Mouse (Mus musculus) neural tube, embryonic 15.5 days (tissue): ENCODE data around the gene Acot9. TPM values are rescaled to one million over a fixed set of nuclear protein-coding genes. Genes with fewer than 3 reads are reported as not detected.

Experiments used
- ATAC-seq: fragments of 200-750 bp; cut with Nextera tagmentation; 2 replicates; pipeline ENCODE4 v1.8.0; 2017; ENCODE audit warnings: mild to moderate bottlenecking, moderate TSS enrichment, moderate library complexity; ENCODE audit not compliant: low FRiP score
- H3K27ac ChIP-seq: fragments of 300-500 bp; sonication (generic); replicated peaks from 2 replicates; pipeline ENCODE4 v1.5.1; 2015; ENCODE audit warnings: mild to moderate bottlenecking, inconsistent platforms
- H3K27me3 ChIP-seq: fragments of 300-500 bp; sonication (generic); replicated peaks from 2 replicates; pipeline ENCODE4 v1.6.1; 2015; ENCODE audit warnings: inconsistent platforms
- H3K36me3 ChIP-seq: fragments of 300-500 bp; sonication (generic); 2 replicates; pipeline ENCODE4 v1.6.1; 2015; ENCODE audit warnings: inconsistent platforms
- H3K4me1 ChIP-seq: fragments of 300-500 bp; sonication (generic); 2 replicates; pipeline ENCODE4 v1.6.1; 2015; ENCODE audit warnings: inconsistent platforms
- H3K4me2 ChIP-seq: fragments of 300-500 bp; sonication (generic); 2 replicates; pipeline ENCODE4 v1.6.1; 2015; ENCODE audit warnings: inconsistent platforms, mild to moderate bottlenecking, moderate library complexity
- H3K4me3 ChIP-seq: fragments of 300-500 bp; sonication (generic); replicated peaks from 2 replicates; pipeline ENCODE4 v1.5.1; 2015; ENCODE audit warnings: mild to moderate bottlenecking, inconsistent platforms
- H3K9ac ChIP-seq: fragments of 300-500 bp; sonication (generic); replicated peaks from 2 replicates; pipeline ENCODE4 v1.6.1; 2015; ENCODE audit warnings: mild to moderate bottlenecking, inconsistent platforms
- H3K9me3 ChIP-seq: fragments of 300-500 bp; sonication (generic); replicated peaks from 2 replicates; pipeline ENCODE4 v1.6.1; 2016; ENCODE audit warnings: inconsistent platforms
- WGBS: fragments of 180-500 bp; shearing (Covaris S2); methylation state at CpG from one replicate; pipeline ENCODE4 v1.1.7; 2015; ENCODE audit warnings: mixed read lengths; 5-methylcytosine and 5-hydroxymethylcytosine counted together
- polyA plus RNA-seq: library from polyadenylated mRNA; unstranded; fragments of >200 nt; fragmentation: Nextera tagmentation; extraction: Ambion mirVana; gene quantifications from 2 replicates; pipeline ENCODE4 v1.2.1, GENCODE M21; 2015

Gene Acot9
- polyA plus RNA-seq, result 42.7 and 46.8 TPM in 2 replicates

GRCm38 (mm10) chrX:155262235-155262914 is at the start of gene Acot9:
TSS of gene Acot9 (plus strand) at chrX:155262443.
- 24% methylated on average over 37 of the region's 37 CpGs for WGBS
- Histone ChIP-seq H3K36me3 (no peaks in the 10 kb centered on the region), H3K27me3 (no peaks in the 10 kb centered on the region), H3K4me1 (no peaks in the 10 kb centered on the region), H3K9me3 (no peaks in the 10 kb centered on the region), H3K9ac (peak within 1 kb of the TSS; percentile 62), H3K4me2 (peak within 1 kb of the TSS; percentile 54), H3K4me3 (peak within 1 kb of the TSS; percentile 55), H3K27ac (peak within 1 kb of the TSS; percentile 74)
- ATAC-seq, result peak; percentile 99

GRCm38 (mm10) chrX:155214291-155215136 is 47.7 kb upstream of the Acot9 start:
- ATAC-seq, result no peak
- H3K4me2 ChIP-seq, result no peak overlapping the region
- H3K4me3 ChIP-seq, result no peak overlapping the region

GRCm38 (mm10) chrX:155215501-155216248 is 46.6 kb upstream of the Acot9 start:
- peak overlapping the region; percentile 66 for H3K27ac ChIP-seq
- H3K9me3 ChIP-seq, result no peaks in the 10 kb centered on the region
- H3K4me3 ChIP-seq, result peak overlapping the region; percentile 49
- H3K36me3 ChIP-seq, result no peaks in the 10 kb centered on the region
- ATAC-seq, result peak; percentile 81
- 30% methylated on average over 24 of the region's 24 CpGs for WGBS
- no peaks in the 10 kb centered on the region for H3K4me1 ChIP-seq
- H3K9ac ChIP-seq, result peak overlapping the region; percentile 50
- no peaks in the 10 kb centered on the region for H3K27me3 ChIP-seq
- peak overlapping the region; percentile 59 for H3K4me2 ChIP-seq

More at GRCm38 (mm10) chrX:155214291-155215136, 47.7 kb upstream of the Acot9 start:
- no peak overlapping the region for H3K27ac ChIP-seq
- no peak overlapping the region for H3K9ac ChIP-seq
- H3K27me3 ChIP-seq, result no peaks in the 10 kb centered on the region
- WGBS, result 88% methylated on average over 5 of the region's 5 CpGs
- H3K4me1 ChIP-seq, result no peaks in the 10 kb centered on the region
- no peaks in the 10 kb centered on the region for H3K9me3 ChIP-seq
- H3K36me3 ChIP-seq, result no peaks in the 10 kb centered on the region

- no peaks in the 10 kb centered on the region for H3K36me3 ChIP-seq
- no peaks in the 10 kb centered on the region for H3K27me3 ChIP-seq
- no peaks in the 10 kb centered on the region for H3K4me1 ChIP-seq
- whole genome bisulfite sequencing, result 16% methylated on average over 26 of the region's 26 CpGs
- peak within 1 kb of the TSS; percentile 50 for H3K9ac ChIP-seq
- no peaks in the 10 kb centered on the region for H3K9me3 ChIP-seq
- H3K4me2 ChIP-seq, result peak within 1 kb of the TSS; percentile 59
- ATAC-seq, result peak; percentile 99
- peak within 1 kb of the TSS; percentile 49 for H3K4me3 ChIP-seq
- peak within 1 kb of the TSS; percentile 66 for H3K27ac ChIP-seq
Measured at GRCm38 (mm10) chrX:155216271-155216670, 46.0 kb upstream of the Acot9 start, which contains the start of gene Sat1. TSS of gene Sat1 (minus strand) at chrX:155216449.

DNA sequence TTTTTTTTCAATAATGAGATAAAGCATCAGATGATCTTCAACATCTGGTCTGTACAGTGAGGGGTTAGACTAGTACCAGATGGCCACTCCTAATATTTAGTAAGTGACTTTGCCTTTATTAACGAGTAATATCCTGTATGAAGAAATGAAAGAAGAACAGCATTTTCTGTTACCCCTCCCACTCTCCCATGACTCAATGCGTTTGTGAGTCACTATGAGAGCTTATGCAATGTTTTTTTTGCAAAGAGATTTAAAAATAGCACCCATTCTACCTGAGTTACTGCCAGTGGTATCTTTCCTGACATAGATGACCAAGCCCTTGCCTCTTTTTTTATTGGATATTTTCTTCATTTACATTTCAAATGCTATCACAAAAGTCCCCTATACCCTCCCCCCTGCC is 44.0 kb upstream of the Acot9 start:
- no peak overlapping the region for H3K4me2 ChIP-seq
- no peaks in the 10 kb centered on the region for H3K4me1 ChIP-seq
- no peaks in the 10 kb centered on the region for H3K27me3 ChIP-seq
- H3K9me3 ChIP-seq, result no peaks in the 10 kb centered on the region
- WGBS, result 80% methylated on average over 2 of the region's 2 CpGs
- H3K36me3 ChIP-seq, result no peaks in the 10 kb centered on the region
- ATAC-seq, result no peak
- no peak overlapping the region for H3K27ac ChIP-seq
- H3K4me3 ChIP-seq, result no peak overlapping the region
- H3K9ac ChIP-seq, result no peak overlapping the region

DNA sequence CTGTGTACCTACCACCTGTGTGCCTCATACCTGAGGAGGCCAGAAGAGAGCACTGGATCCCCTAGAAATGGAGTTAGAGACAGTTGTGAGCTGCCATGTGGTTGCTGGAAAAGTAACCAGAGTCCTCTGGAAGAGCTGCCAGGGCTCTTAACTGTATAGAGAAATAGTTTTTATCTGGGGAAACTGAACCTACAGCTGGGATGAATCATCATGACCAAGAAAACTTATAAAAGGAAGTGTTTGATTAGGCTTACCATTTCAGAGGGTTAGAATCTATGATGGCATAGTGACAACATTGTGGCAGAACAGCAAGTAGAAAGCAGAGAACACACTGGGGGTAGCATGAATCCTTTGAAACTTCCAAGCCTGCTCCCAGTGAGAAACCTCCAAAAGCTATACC is 5.4 kb upstream of the Acot9 start:
- Histone ChIP-seq H3K27ac (no peak overlapping the region), H3K9me3 (no peaks in the 10 kb centered on the region), H3K4me1 (no peaks in the 10 kb centered on the region), H3K36me3 (no peaks in the 10 kb centered on the region), H3K27me3 (no peaks in the 10 kb centered on the region), H3K4me3 (no peak overlapping the region), H3K9ac (no peak overlapping the region), H3K4me2 (no peak overlapping the region)
- no peak for ATAC-seq

- ATAC-seq, result no peak
- peak overlapping the region; percentile 54 for H3K4me2 ChIP-seq
- no peaks in the 10 kb centered on the region for H3K9me3 ChIP-seq
- peak overlapping the region; percentile 55 for H3K4me3 ChIP-seq
- H3K27ac ChIP-seq, result no peak overlapping the region
- 48% methylated on average over 1 of the region's 1 CpGs for WGBS
- H3K36me3 ChIP-seq, result no peaks in the 10 kb centered on the region
- H3K4me1 ChIP-seq, result no peaks in the 10 kb centered on the region
- peak overlapping the region; percentile 62 for H3K9ac ChIP-seq
- no peaks in the 10 kb centered on the region for H3K27me3 ChIP-seq
Measured at GRCm38 (mm10) chrX:155262915-155263252, 641 bp downstream of the Acot9 start.

DNA sequence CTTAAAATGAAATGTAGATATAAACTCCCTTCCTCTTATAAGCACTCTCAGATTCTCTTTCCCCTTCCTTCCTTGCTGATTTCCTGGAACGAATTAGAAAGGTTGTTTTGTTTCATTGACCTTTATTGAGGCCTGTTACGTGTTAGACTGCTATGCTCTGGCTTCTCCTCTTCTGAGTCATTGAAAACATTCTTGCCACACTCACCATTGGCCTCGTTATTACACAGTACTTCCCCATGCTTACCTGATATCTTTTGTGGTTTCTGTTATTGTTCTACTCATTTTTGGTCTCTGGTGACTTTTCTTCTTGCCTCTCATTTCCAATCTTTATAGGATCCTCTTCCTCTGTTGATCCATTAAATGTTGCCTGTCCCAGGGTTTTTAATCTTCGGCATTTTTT is 16.2 kb downstream of the Acot9 start:
- H3K4me2 ChIP-seq, result no peak overlapping the region
- no peaks in the 10 kb centered on the region for H3K9me3 ChIP-seq
- no peak overlapping the region for H3K9ac ChIP-seq
- no peaks in the 10 kb centered on the region for H3K4me1 ChIP-seq
- no peaks in the 10 kb centered on the region; the same call in 1 of the 2 replicates for H3K36me3 ChIP-seq
- no peak overlapping the region for H3K4me3 ChIP-seq
- WGBS, result 82% methylated on average over 4 of the region's 4 CpGs
- ATAC-seq, result no peak
- no peaks in the 10 kb centered on the region for H3K27me3 ChIP-seq
- H3K27ac ChIP-seq, result no peak overlapping the region

GRCm38 (mm10) chrX:155280427-155281044 is 18.3 kb downstream of the Acot9 start:
- Histone ChIP-seq H3K9ac (no peak overlapping the region), H3K27me3 (no peaks in the 10 kb centered on the region), H3K27ac (no peak overlapping the region), H3K4me1 (no peaks in the 10 kb centered on the region), H3K4me2 (no peak overlapping the region), H3K9me3 (no peaks in the 10 kb centered on the region), H3K36me3 (no peaks in the 10 kb centered on the region; the same call in 1 of the 2 replicates), H3K4me3 (no peak overlapping the region)
- WGBS, result 48% methylated on average over 1 of the region's 1 CpGs
- no peak for ATAC-seq

GRCm38 (mm10) chrX:155306390-155306789 is 44.1 kb downstream of the Acot9 start:
- H3K36me3 ChIP-seq, result no peaks in the 10 kb centered on the region
- H3K4me3 ChIP-seq, result no peak overlapping the region
- no peak overlapping the region for H3K4me2 ChIP-seq
- no peaks in the 10 kb centered on the region for H3K4me1 ChIP-seq
- H3K9ac ChIP-seq, result no peak overlapping the region
- WGBS, result 94% methylated on average over 2 of the region's 2 CpGs
- ATAC-seq, result no peak
- H3K9me3 ChIP-seq, result no peaks in the 10 kb centered on the region
- H3K27ac ChIP-seq, result no peak overlapping the region
- H3K27me3 ChIP-seq, result no peaks in the 10 kb centered on the region

DNA sequence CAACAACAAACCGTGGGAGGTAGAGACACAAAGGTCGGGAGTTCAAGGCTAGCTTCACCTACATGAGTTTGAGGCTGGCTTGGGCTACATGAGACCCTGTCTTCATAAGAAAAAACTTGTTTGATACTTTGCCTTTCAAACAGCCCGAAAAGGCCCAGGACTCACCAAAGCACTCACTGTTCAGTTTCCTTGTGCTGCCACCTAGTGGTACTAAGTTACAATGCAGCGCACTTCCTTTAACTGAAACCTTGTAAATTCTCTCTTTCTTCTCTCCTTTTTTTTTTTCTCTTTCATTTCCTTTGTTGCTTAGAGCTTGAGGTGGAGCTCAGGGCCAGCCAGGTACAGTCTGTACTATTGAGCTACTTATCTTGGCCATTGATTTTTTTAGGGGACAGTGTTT is 55.8 kb downstream of the Acot9 start:
- Histone ChIP-seq H3K4me3 (no peak overlapping the region), H3K27ac (no peak overlapping the region), H3K4me1 (no peaks in the 10 kb centered on the region), H3K4me2 (no peak overlapping the region), H3K36me3 (no peaks in the 10 kb centered on the region), H3K27me3 (no peaks in the 10 kb centered on the region), H3K9ac (no peak overlapping the region), H3K9me3 (no peaks in the 10 kb centered on the region)
- ATAC-seq, result no peak
- WGBS, result 45% methylated on average over 4 of the region's 4 CpGs
